Mouse (Mus musculus) neural tube, embryonic 12.5 days (tissue): Measurements from ENCODE around the gene Agpat1. TPM values are rescaled to one million over a fixed set of nuclear protein-coding genes. Genes with fewer than 3 reads are reported as not detected.

Experiments used
- ATAC-seq: fragments of 200-750 bp; cut with Nextera tagmentation; 2 replicates; pipeline ENCODE4 v1.8.0; 2017; ENCODE audit warnings: low read depth, mild to moderate bottlenecking, moderate TSS enrichment, moderate library complexity; ENCODE audit not compliant: low FRiP score
- H3K27ac ChIP-seq: fragments of 300-500 bp; sonication (generic); 2 replicates; pipeline ENCODE4 v1.5.1; 2016
- H3K27me3 ChIP-seq: fragments of 300-500 bp; sonication (generic); replicated peaks from 2 replicates; pipeline ENCODE4 v1.6.1; 2016; ENCODE audit warnings: mild to moderate bottlenecking
- H3K36me3 ChIP-seq: fragments of 300-500 bp; sonication (generic); 2 replicates; pipeline ENCODE4 v1.6.1; 2016; ENCODE audit warnings: mild to moderate bottlenecking
- H3K4me1 ChIP-seq: fragments of 300-500 bp; sonication (generic); 2 replicates; pipeline ENCODE4 v1.6.1; 2016
- H3K4me2 ChIP-seq: fragments of 300-500 bp; sonication (generic); replicated peaks from 2 replicates; pipeline ENCODE4 v1.6.1; 2016; ENCODE audit warnings: mild to moderate bottlenecking
- H3K4me3 ChIP-seq: fragments of 300-500 bp; sonication (generic); 2 replicates; pipeline ENCODE4 v1.5.1; 2016
- H3K9ac ChIP-seq: fragments of 300-500 bp; sonication (generic); 2 replicates; pipeline ENCODE4 v1.6.1; 2016; ENCODE audit warnings: mild to moderate bottlenecking
- H3K9me3 ChIP-seq: fragments of 300-500 bp; sonication (generic); 2 replicates; pipeline ENCODE4 v1.6.1; 2016; ENCODE audit warnings: mild to moderate bottlenecking
- WGBS: fragments of 180-500 bp; shearing (Covaris S2); methylation state at CpG from one replicate; pipeline ENCODE4 v1.1.7; 2016; 5-methylcytosine and 5-hydroxymethylcytosine counted together
- polyA plus RNA-seq: library from polyadenylated mRNA; unstranded; fragments of >200 nt; fragmentation: Nextera tagmentation; extraction: Ambion mirVana; gene quantifications from 2 replicates; pipeline ENCODE4 v1.2.1, GENCODE M21; 2016

The Agpat1 gene
- polyA plus RNA-seq, 1 experiment from 2014 or later = 81.1 TPM

DNA sequence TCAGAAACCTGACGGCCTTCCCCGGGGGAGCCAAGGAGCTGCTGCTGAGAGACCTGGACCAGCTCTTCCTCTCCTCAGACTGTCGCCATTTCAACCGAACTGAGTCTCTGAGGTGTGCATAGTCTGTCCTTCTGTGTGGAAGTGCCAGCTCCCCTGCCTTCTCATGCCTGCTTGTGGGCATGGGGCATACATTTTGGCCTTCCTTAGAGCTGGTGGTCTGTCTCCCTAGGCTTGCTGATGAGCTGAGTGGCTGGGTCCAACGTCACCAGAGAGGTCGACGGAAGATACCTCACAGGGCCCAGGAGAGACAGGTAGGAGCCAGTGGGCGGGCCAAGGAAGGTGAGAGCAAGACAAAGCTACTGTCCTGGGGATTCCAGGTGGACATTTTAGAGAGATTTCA is 48.9 kb downstream of the Agpat1 start:
- 87% methylated on average over 8 of the region's 8 CpGs for WGBS
- no peaks in the 10 kb centered on the region for H3K9me3 ChIP-seq
- H3K27me3 ChIP-seq = no peaks in the 10 kb centered on the region
- H3K36me3 ChIP-seq = peaks cover 70% of the 10 kb centered on the region
- no peak for ATAC-seq
- H3K9ac ChIP-seq = no peak overlapping the region
- peaks cover 6% of the 10 kb centered on the region for H3K4me1 ChIP-seq
- no peak overlapping the region for H3K27ac ChIP-seq
- H3K4me3 ChIP-seq = no peak overlapping the region
- no peak overlapping the region for H3K4me2 ChIP-seq

DNA sequence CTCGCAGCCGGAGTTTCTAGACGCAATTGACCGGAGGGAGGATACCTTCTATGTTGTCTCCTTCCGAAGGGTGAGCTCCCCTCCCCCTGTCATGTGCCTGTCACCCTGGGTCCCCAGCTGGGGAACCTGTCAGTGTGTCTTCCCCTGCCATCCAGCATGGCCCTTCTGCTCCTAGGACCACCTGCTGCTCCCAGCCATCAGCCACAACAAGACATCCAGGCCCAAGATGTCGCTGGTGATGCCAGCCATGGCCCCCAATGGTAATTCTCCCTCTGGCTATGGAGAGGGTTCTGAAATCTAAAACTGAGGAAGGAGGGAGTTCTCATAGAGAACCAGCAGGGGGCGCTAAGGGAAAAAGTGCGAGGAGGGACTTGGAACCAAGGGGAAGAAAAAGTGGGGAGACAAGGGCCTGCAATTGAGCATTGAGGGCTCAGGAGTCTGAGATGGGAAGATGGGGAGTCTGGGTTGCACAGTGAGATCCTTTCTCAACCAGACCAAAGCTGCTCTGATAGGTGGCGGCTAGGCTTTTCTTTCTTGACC is 49.8 kb downstream of the Agpat1 start:
- no peak for ATAC-seq
- Histone ChIP-seq H3K27me3 (no peaks in the 10 kb centered on the region), H3K9ac (no peak overlapping the region), H3K4me2 (no peak overlapping the region), H3K27ac (no peak overlapping the region), H3K36me3 (peaks cover 66% of the 10 kb centered on the region), H3K4me1 (no peaks in the 10 kb centered on the region; the same call in 1 of the 2 replicates), H3K4me3 (no peak overlapping the region), H3K9me3 (no peaks in the 10 kb centered on the region)
- 66% methylated on average over 9 of the region's 9 CpGs for WGBS

DNA sequence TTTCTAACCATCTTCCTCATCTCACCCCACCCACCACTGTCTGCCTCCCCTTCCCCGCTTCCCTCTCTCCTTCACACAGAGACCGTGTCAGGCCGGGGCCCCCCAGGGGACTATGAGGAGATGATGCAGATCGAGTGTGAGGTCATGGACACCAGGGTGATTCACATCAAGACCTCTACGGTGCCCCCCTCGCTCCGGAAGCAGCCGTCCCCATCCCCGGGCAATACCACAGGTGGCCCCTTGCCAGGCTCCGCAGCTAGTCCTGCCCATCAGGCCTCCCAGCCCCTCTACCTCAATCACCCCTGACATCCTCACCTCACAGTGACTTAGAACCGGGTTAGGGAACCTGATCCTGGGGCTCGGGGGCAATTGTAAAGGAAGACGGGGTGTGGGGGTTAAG is 50.3 kb downstream of the Agpat1 start:
- no peak for ATAC-seq
- no peak overlapping the region for H3K9ac ChIP-seq
- no peak overlapping the region for H3K4me3 ChIP-seq
- H3K27ac ChIP-seq = no peak overlapping the region
- peaks cover 60% of the 10 kb centered on the region for H3K36me3 ChIP-seq
- H3K9me3 ChIP-seq = no peaks in the 10 kb centered on the region
- no peak overlapping the region for H3K4me2 ChIP-seq
- peaks cover 5% of the 10 kb centered on the region; the same call in 1 of the 2 replicates for H3K27me3 ChIP-seq
- 93% methylated on average over 13 of the region's 13 CpGs for WGBS
- H3K4me1 ChIP-seq = no peaks in the 10 kb centered on the region; the same call in 1 of the 2 replicates

DNA sequence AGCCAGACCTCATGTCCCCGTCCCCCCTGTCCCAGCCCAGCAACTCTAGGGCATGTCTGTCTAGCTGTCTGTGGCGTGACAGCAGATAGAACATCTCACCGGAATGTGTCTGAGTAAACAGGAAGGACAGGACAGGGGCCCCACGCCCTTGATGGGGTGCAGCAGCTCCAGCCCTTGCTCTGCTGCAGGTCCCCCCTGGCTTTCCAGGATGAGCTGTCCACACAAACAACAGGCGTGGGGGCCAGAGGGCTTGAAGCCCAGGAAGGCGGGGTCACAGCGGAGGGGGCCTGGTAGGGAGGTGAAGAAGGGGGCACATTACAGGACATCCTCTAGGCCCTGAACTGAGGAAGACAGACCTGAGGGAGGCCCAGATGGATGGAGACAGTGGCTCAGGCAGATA is 51.1 kb downstream of the Agpat1 start:
- no peak overlapping the region for H3K9ac ChIP-seq
- peaks cover 52% of the 10 kb centered on the region for H3K36me3 ChIP-seq
- ATAC-seq = no peak
- no peak overlapping the region for H3K4me3 ChIP-seq
- H3K4me2 ChIP-seq = no peak overlapping the region
- H3K9me3 ChIP-seq = no peaks in the 10 kb centered on the region
- H3K27me3 ChIP-seq = peaks cover 12% of the 10 kb centered on the region
- H3K4me1 ChIP-seq = no peaks in the 10 kb centered on the region; the same call in 1 of the 2 replicates
- 90% methylated on average over 7 of the region's 7 CpGs for WGBS
- no peak overlapping the region for H3K27ac ChIP-seq

DNA sequence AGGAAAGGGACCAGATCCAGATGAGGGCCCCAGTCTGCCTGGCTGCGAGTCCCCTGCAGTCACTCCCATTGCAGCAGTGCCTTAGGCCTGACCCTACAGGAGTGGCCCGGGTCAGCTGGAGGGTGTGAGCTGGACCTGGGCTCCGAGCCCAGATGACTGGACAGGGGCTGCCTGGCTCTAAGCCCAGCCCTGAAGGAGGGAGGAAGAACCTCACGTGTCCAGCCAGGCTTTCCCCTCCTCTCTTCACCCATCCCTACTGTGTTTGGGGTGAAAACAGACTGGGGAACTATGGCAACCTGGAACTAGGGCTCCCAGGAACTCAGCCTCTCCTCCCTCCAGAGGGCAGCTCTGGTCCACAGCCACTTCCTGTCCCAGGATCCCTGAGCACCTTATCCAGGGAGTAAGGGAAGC is 51.5 kb downstream of the Agpat1 start:
- Histone ChIP-seq H3K9ac (no peak overlapping the region), H3K27ac (no peak overlapping the region)
- no peak for ATAC-seq

DNA sequence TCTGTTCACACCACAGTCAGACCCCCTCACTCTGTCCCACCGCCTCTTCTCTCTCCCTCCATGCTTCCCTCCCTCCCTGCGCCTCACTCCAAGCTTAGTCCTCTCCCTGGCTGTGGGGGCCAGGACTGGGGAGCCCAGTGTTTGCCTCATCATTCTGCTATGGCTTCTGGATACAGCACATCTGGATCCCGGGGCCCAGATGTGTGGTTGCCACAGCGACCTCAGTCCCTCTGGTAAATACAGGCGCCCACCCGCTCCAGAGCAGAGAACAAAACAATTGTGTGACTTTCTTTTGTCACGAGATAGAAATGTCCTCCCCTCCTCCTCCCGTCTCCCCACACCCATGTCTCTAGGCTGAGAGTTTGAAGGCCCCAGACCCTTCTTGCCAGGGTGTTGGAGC is 52.6 kb downstream of the Agpat1 start:
- H3K9me3 ChIP-seq = no peaks in the 10 kb centered on the region
- WGBS = 39% methylated on average over 8 of the region's 8 CpGs
- no peak overlapping the region; the same call in 1 of the 2 replicates for H3K4me2 ChIP-seq
- peaks cover 5% of the 10 kb centered on the region for H3K4me1 ChIP-seq
- H3K27me3 ChIP-seq = peaks cover 25% of the 10 kb centered on the region
- no peak overlapping the region for H3K9ac ChIP-seq
- H3K36me3 ChIP-seq = peaks cover 37% of the 10 kb centered on the region
- H3K4me3 ChIP-seq = no peak overlapping the region
- H3K27ac ChIP-seq = no peak overlapping the region
- no peak for ATAC-seq

More for the DNA sequence above, 51.5 kb downstream of the Agpat1 start:
- Histone ChIP-seq H3K4me2 (no peak overlapping the region), H3K27me3 (peaks cover 16% of the 10 kb centered on the region), H3K36me3 (peaks cover 48% of the 10 kb centered on the region), H3K4me3 (no peak overlapping the region), H3K9me3 (no peaks in the 10 kb centered on the region), H3K4me1 (no peaks in the 10 kb centered on the region; the same call in 1 of the 2 replicates)
- 67% methylated on average over 4 of the region's 4 CpGs for WGBS

DNA sequence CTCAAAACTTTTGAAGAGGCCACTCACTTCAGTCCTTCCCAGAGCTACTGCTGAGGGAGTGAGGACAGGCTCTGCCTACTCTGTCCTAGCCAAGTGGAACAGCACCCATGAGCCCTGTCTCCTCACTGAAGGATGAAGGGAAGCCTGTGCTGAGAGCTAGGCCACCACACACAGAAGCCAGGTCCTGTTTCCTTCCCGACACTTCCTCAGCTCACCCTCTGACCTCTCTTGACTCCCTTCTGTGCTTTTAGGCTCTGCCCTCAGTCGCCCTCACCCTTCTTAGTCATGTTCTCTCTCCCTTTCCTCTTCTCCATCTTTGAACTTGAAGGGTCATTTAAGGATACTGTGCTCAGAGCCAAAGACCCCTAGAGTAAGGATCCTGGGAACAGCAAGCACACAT is 53.2 kb downstream of the Agpat1 start:
- Histone ChIP-seq H3K4me3 (no peak overlapping the region), H3K27ac (no peak overlapping the region), H3K27me3 (peaks cover 25% of the 10 kb centered on the region), H3K9me3 (no peaks in the 10 kb centered on the region), H3K4me1 (peaks cover 5% of the 10 kb centered on the region), H3K4me2 (no peak overlapping the region), H3K36me3 (peaks cover 31% of the 10 kb centered on the region), H3K9ac (no peak overlapping the region)
- ATAC-seq = no peak
- 43% methylated on average over 2 of the region's 2 CpGs for WGBS

DNA sequence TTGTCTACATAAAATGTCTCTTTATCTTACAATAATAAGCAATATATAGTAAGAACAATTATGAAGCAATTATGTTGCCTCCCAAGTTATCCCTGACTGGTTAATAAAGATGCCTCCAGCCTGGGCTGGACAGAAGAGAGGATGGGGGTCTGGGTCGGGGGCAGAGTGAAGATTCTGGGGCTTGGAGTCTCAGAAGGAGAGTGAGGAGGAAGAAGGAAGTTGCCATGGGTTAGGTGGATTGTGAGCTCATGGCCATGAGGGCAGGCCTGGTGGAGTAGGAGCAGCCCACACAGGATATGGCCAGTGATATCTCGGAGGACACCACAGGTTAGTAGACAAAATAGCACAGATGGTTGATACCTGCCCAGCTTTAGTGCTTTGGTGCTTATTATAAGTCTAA is 54.1 kb downstream of the Agpat1 start:
- 80% methylated on average over 2 of the region's 2 CpGs for WGBS

DNA sequence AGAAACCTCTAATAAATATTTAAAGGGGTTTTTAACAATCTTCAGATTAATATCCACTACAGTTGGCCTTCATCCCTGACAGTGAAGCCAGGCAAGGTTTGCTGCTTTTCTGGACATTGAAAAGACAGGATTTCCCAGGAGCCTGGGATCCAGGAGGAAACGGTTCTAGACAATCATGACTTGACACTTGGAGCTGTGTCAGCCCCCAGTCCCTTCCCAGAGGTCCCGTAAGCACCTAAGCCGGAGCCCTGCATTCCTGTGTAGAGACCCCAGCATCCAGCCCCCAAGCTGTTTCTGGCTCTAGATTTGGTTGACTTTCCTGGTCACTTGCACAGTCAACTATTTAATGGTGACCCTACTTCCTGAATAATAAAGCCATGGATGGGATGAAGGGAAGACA is 54.5 kb downstream of the Agpat1 start:
- ATAC-seq = no peak
- Histone ChIP-seq H3K36me3 (peaks cover 18% of the 10 kb centered on the region), H3K4me3 (no peak overlapping the region), H3K4me2 (no peak overlapping the region), H3K9ac (no peak overlapping the region), H3K9me3 (no peaks in the 10 kb centered on the region), H3K27ac (no peak overlapping the region), H3K27me3 (peaks cover 30% of the 10 kb centered on the region), H3K4me1 (peaks cover 5% of the 10 kb centered on the region)
- WGBS = 82% methylated on average over 3 of the region's 3 CpGs

More for the DNA sequence above, 54.1 kb downstream of the Agpat1 start:
- no peak for ATAC-seq
- peaks cover 5% of the 10 kb centered on the region for H3K4me1 ChIP-seq
- H3K27me3 ChIP-seq = peaks cover 29% of the 10 kb centered on the region
- H3K27ac ChIP-seq = no peak overlapping the region
- no peak overlapping the region for H3K9ac ChIP-seq
- H3K4me2 ChIP-seq = no peak overlapping the region
- H3K4me3 ChIP-seq = no peak overlapping the region
- peaks cover 22% of the 10 kb centered on the region for H3K36me3 ChIP-seq
- H3K9me3 ChIP-seq = no peaks in the 10 kb centered on the region

DNA sequence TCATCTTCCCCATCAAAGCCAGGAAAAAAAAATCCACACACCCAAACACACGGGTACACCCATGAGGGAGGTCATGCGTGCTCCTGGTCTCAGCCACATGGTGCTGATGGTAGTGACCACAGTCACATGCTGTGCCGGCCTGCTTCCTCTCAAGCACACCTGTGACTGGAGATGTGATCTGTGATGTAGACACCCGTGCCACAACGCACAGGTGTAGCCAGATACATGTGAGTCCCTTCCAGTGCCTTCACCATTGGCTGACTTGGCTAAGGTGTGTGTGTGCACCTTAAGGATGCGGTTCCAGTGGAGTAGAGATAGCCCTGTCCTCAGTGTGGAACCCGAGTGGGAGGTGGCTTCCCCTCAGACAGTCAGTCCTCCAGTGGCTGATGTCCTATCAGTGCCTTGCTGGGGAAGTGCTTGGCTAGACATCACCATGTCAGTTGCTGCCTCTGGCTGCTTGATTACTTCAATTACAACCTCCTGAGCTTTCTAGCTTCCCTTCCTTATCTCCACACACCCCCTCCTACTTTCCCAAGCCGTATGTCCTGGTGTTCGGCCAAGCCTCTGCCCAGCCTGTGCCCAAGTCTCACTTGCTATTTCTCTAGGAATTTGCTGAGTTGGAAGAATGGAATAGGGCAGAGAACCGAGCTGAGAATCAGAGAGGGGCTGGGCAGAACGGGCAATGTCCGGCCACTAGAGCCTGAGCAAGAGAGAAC is 55.3 kb downstream of the Agpat1 start:
- H3K9me3 ChIP-seq = no peaks in the 10 kb centered on the region
- no peak overlapping the region for H3K4me3 ChIP-seq
- no peak overlapping the region for H3K27ac ChIP-seq
- WGBS = 73% methylated on average over 12 of the region's 12 CpGs
- peaks cover 5% of the 10 kb centered on the region for H3K4me1 ChIP-seq
- H3K4me2 ChIP-seq = no peak overlapping the region
- H3K9ac ChIP-seq = no peak overlapping the region
- H3K27me3 ChIP-seq = peaks cover 30% of the 10 kb centered on the region
- H3K36me3 ChIP-seq = peaks cover 11% of the 10 kb centered on the region; the same call in 1 of the 2 replicates
- ATAC-seq = no peak

DNA sequence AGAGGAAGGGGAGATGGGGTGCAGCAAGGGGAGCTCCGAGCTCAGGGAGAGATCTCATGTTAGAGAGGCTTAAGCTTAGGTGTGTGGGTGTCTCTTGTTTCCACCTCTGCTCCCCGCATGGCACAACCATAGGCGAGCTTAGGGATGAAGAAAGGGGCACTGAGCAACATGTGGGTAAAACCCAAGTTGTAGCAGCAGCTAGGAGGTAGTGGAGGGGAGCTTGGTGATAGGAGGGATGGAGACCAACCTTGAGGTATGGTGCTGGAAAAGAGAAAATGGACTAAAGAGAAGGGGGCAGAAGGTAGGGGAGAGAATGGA is 55.8 kb downstream of the Agpat1 start:
- WGBS = 64% methylated on average over 3 of the region's 3 CpGs

DNA sequence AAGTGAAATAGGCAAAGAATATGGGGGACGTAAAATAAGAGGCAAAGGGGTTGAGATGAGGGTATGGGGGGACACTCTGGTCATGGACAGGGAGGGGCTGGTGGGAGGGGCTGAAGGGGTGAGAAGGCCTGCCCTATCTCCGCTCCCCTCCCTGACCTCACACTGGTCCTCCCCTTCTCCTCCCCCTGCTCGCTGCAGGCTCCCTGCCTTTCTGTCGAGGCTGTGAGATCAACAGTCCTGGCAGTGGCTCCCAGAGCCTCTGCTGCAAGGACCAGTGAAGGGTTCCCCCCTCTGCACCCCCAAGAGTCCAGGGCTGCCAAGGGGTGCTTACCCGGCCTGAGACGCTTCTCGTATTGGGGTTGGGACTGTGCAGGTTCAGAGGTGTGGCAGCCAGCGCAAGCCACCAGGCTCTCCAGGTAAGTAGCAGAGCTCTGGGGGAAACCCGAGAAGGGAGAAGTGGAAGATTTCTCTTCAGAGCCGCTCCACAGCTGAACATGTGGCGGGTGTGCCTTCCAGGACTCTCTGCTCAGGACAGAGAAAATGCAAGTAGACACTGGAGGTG is 56.3 kb downstream of the Agpat1 start:
- Histone ChIP-seq H3K9me3 (no peaks in the 10 kb centered on the region), H3K4me1 (peaks cover 5% of the 10 kb centered on the region), H3K36me3 (0 out of 2 replicates have a peak, but pooled peaks cover 1% of the 10 kb centered on the region), H3K4me2 (no peak overlapping the region), H3K4me3 (no peak overlapping the region), H3K27me3 (peaks cover 30% of the 10 kb centered on the region), H3K27ac (no peak overlapping the region), H3K9ac (no peak overlapping the region)
- WGBS = 41% methylated on average over 10 of the region's 11 CpGs
- no peak for ATAC-seq

More for the DNA sequence above, 55.8 kb downstream of the Agpat1 start:
- Histone ChIP-seq H3K36me3 (peaks cover 6% of the 10 kb centered on the region; the same call in 1 of the 2 replicates), H3K27ac (no peak overlapping the region), H3K9ac (no peak overlapping the region), H3K4me3 (no peak overlapping the region), H3K9me3 (no peaks in the 10 kb centered on the region), H3K27me3 (peaks cover 30% of the 10 kb centered on the region), H3K4me1 (peaks cover 5% of the 10 kb centered on the region), H3K4me2 (no peak overlapping the region)
- no peak for ATAC-seq
